Mouse (Mus musculus) ES-E14 (cell line): Measurements from ENCODE around the gene Gpr62. TPM values are rescaled to one million over a fixed set of nuclear protein-coding genes. Genes with fewer than 3 reads are reported as not detected.

ENCODE experiments used
- DNase-seq: peaks from one replicate; pipeline ENCODE4 v3.0.0-alpha.2; 2013; ENCODE audit warnings: low read depth, low spot score
- H3K27ac ChIP-seq: 2 replicates; pipeline ENCODE4 v1.5.1; 2012; ENCODE audit warnings: low read depth, mild to moderate bottlenecking, low read length, moderate library complexity, mixed read lengths; ENCODE audit not compliant: poor library complexity, insufficient read depth, severe bottlenecking
- H3K36me3 ChIP-seq: 2 replicates; pipeline ENCODE4 v1.6.1; 2012; ENCODE audit warnings: mild to moderate bottlenecking, low read length, moderate library complexity, mixed read lengths; ENCODE audit not compliant: control insufficient read depth, poor library complexity, insufficient read depth, severe bottlenecking
- H3K4me1 ChIP-seq, 2 experiments: fragments of 150-350 bp in 1 of 2; sonication (generic) in 1 of 2; 2 replicates each; pipeline ENCODE4 v1.6.1; 2012; ENCODE audit warnings: low read length in 2 of 2, mild to moderate bottlenecking in 1 of 2, mixed read lengths in 1 of 2; ENCODE audit not compliant: control insufficient read depth in 2 of 2, insufficient read depth in 2 of 2, poor library complexity in 1 of 2
- H3K4me3 ChIP-seq, 2 experiments: fragments of 150-350 bp in 1 of 2; sonication (generic) in 1 of 2; 2 replicates each; pipeline ENCODE4 v1.5.1; 2012; ENCODE audit warnings: low read length in 2 of 2, low read depth in 1 of 2, mild to moderate bottlenecking in 1 of 2, mixed read lengths in 1 of 2; ENCODE audit not compliant: insufficient read depth in 1 of 2, poor library complexity in 1 of 2, severe bottlenecking in 1 of 2
- H3K9ac ChIP-seq: 2 replicates; pipeline ENCODE4 v1.6.1; 2012; ENCODE audit warnings: low read depth, mild to moderate bottlenecking, low read length, mixed read lengths; ENCODE audit not compliant: poor library complexity, insufficient read depth, severe bottlenecking
- H3K9me3 ChIP-seq: fragments of 150-350 bp; sonication (generic); 2 replicates; pipeline ENCODE4 v1.6.1; 2012; ENCODE audit warnings: low read depth, mild to moderate bottlenecking, low read length; ENCODE audit not compliant: control insufficient read depth, insufficient read depth
- CHD2 ChIP-seq: IDR thresholded peaks from 2 replicates; pipeline ENCODE4 v1.6.1; 2014; ENCODE audit warnings: mild to moderate bottlenecking, low read depth, low read length, inconsistent platforms
- HCFC1 ChIP-seq: IDR thresholded peaks from 2 replicates; pipeline ENCODE4 v1.6.1; 2012; ENCODE audit warnings: low read length, inconsistent platforms, borderline replicate concordance; ENCODE audit not compliant: insufficient read depth
- MAFK ChIP-seq: IDR thresholded peaks from 2 replicates; pipeline ENCODE4 v1.6.1; 2014; ENCODE audit warnings: mild to moderate bottlenecking, low read depth, low read length, inconsistent platforms; ENCODE audit not compliant: insufficient read depth
- ZC3H11A ChIP-seq: IDR thresholded peaks from 2 replicates; pipeline ENCODE4 v1.6.1; 2012; ENCODE audit warnings: low read depth, mild to moderate bottlenecking, inconsistent platforms, low read length, borderline replicate concordance
- ZNF384 ChIP-seq: IDR thresholded peaks from 2 replicates; pipeline ENCODE4 v1.6.1; 2012; ENCODE audit warnings: low read depth, low read length, inconsistent platforms
- in situ Hi-C, 2 experiments: fragments of 600-800 bp; cut with MboI; formaldehyde crosslinking; loops; one replicate each; pipeline ENCODE4 v1.15.1; 2025; ENCODE audit warnings: low sequenced_read_pairs in 2 of 2, inconsistent platforms in 1 of 2; ENCODE audit not compliant: unreplicated experiment in 2 of 2
- total RNA-seq: library from RNA; depleted of rRNA; stranded (reverse); fragments of 300-350 nt; gene quantifications from 2 replicates; pipeline ENCODE4 v1.2.3, GENCODE M21; 2012

Gene Gpr62
- total RNA-seq, 1 experiment = 0.22 TPM

DNA sequence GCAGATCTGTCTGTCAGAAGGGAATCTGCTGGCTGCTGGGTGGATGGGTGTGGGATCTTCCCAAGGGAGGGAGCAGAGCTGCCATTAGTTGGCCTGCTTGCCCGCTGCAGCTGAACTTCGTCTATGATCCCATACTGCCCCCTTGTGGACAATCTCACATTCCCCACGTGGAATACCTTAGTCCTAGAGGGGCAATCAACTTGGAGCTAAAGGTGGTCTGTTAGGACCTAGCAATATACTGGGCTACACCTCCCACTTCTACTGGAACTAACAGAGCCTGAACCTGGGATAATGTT lies 43.9 kb downstream of the Gpr62 start:
- H3K9ac ChIP-seq = no peak overlapping the region
- H3K36me3 ChIP-seq = no peaks in the 10 kb centered on the region
- peaks cover 0 to 20% of the 10 kb centered on the region in 2 experiments; a peak in 2 of 4 replicates for H3K4me1 ChIP-seq
- no peak for TF ChIP-seq MAFK
- TF ChIP-seq CHD2 = no peak
- no peak for TF ChIP-seq ZNF384
- TF ChIP-seq HCFC1 = no peak
- peak; percentile 91 for TF ChIP-seq ZC3H11A
- no peak overlapping the region for H3K27ac ChIP-seq
- in situ Hi-C loops = loop anchor here (5.0 to 10.0 kb wide), 2 partner anchors 127 to 130 kb away; no protein-coding TSS in a partner anchor
- DNase-seq = peak; percentile 89
- no peak overlapping the region for H3K4me3 ChIP-seq
- no peaks in the 10 kb centered on the region for H3K9me3 ChIP-seq

DNA sequence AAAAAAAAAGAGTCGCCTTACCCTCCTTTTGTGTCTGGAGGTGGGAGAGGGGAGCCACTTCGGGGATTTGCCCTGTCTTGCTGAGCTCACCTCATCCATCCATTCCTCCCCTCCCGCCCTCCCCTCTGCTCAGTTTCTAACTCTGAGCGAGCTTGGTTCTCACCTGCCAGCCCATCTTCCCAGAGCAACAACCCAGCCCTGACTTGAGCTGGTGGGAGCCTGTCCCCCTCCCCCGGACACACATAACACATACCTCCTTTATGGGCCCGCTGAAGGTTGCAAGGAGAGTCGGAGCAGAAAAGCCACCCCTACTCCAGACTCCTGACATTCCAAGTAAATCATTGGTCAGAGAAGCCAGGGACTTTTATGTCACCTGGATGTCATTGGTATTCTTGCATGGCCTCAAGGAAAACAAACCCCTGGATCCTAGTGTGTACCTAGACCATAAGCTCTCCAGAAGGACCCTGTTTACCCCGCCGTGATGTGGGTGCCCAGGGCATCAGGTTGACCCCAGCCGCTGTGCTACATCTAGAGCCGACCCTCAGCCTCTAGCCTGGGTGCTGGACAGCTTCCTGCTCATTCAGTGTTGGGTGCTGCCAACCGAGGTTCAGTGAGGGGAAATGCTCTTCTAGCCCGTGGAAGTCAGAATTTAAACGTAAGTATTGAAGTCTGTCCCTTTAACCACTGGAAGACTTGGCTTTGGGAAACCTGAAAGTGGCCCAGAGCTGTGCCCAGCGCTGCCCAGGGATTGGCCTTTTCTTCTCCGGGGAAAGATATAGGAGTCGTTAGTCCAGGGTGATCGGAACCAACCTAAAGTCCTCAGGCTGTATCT lies 44.5 kb downstream of the Gpr62 start:
- H3K4me1 ChIP-seq = peaks cover 0 to 20% of the 10 kb centered on the region in 2 experiments; a peak in 2 of 4 replicates
- no peaks in the 10 kb centered on the region for H3K36me3 ChIP-seq
- in situ Hi-C loops = loop anchor here (5.0 to 10.0 kb wide), 2 partner anchors 126 to 129 kb away; no protein-coding TSS in a partner anchor
- TF ChIP-seq ZC3H11A (no peak), HCFC1 (no peak), MAFK (no peak), CHD2 (no peak), ZNF384 (no peak)
- no peak overlapping the region for H3K9ac ChIP-seq
- H3K9me3 ChIP-seq = no peaks in the 10 kb centered on the region
- no peak for DNase-seq
- H3K4me3 ChIP-seq = peak overlapping the region; percentile 5 to 26; a peak in 2 of 4 replicates
- H3K27ac ChIP-seq = no peak overlapping the region

- H3K36me3 ChIP-seq = no peaks in the 10 kb centered on the region
- no peak for TF ChIP-seq CHD2
- TF ChIP-seq MAFK = no peak
- no peak for TF ChIP-seq ZC3H11A
- TF ChIP-seq ZNF384 = no peak
- no peak for TF ChIP-seq HCFC1
- peaks cover 0 to 20% of the 10 kb centered on the region in 2 experiments; a peak in 2 of 4 replicates for H3K4me1 ChIP-seq
- H3K9me3 ChIP-seq = no peaks in the 10 kb centered on the region
- no peak overlapping the region for H3K4me3 ChIP-seq
- no peak for DNase-seq
- in situ Hi-C loops = loop anchor here (5.0 to 10.0 kb wide), 2 partner anchors 126 to 128 kb away; no protein-coding TSS in a partner anchor
- no peak overlapping the region for H3K9ac ChIP-seq
- no peak overlapping the region for H3K27ac ChIP-seq
Observed at GRCm38 (mm10) chr9:106420608-106421007, 45.1 kb downstream of the Gpr62 start.

- Histone ChIP-seq H3K9me3 (no peaks in the 10 kb centered on the region), H3K9ac (0 out of 2 replicates have a peak overlapping the region, but pooled peaks have one; percentile 14), H3K4me3 (peak overlapping the region; percentile 9 to 29; a peak in 3 of 4 replicates), H3K36me3 (no peaks in the 10 kb centered on the region), H3K27ac (no peak overlapping the region), H3K4me1 (peaks cover 0 to 20% of the 10 kb centered on the region in 2 experiments; a peak in 2 of 4 replicates)
- in situ Hi-C loops = no loop called here
- TF ChIP-seq ZC3H11A = no peak
- TF ChIP-seq HCFC1 = no peak
- TF ChIP-seq MAFK = no peak
- TF ChIP-seq ZNF384 = no peak
- no peak for TF ChIP-seq CHD2
- DNase-seq = no peak
Observed at GRCm38 (mm10) chr9:106417841-106418625, 47.7 kb downstream of the Gpr62 start.
